Mouse (Mus musculus) embryo, embryonic 11.5 days (tissue): ENCODE measurements around the gene Tsku.

Experiments
- DNase-seq: peaks from one replicate; pipeline ENCODE4 v3.0.0-alpha.2; 2012; ENCODE audit warnings: low read depth, low spot score

Gene Tsku

GRCm38 (mm10) chr7:98359951-98360620, 1.0 kb downstream of the Tsku start:
- DNase-seq, result peak; percentile 55

GRCm38 (mm10) chr7:98358016-98358415, 3.1 kb downstream of the Tsku start:
- DNase-seq, result no peak

GRCm38 (mm10) chr7:98357324-98357723, 3.8 kb downstream of the Tsku start:
- DNase-seq, result no peak

GRCm38 (mm10) chr7:98354921-98355310, 6.2 kb downstream of the Tsku start:
- DNase-seq, result no peak

- DNase-seq, result no peak
Measured at GRCm38 (mm10) chr7:98354160-98354920, 6.8 kb downstream of the Tsku start.

- no peak for DNase-seq
Measured at GRCm38 (mm10) chr7:98353616-98354015, 7.5 kb downstream of the Tsku start.

GRCm38 (mm10) chr7:98351523-98351922, 9.6 kb downstream of the Tsku start:
- DNase-seq, result no peak

GRCm38 (mm10) chr7:98349821-98350220, 11.3 kb downstream of the Tsku start:
- no peak for DNase-seq

GRCm38 (mm10) chr7:98349096-98349495, 12.0 kb downstream of the Tsku start:
- DNase-seq, result peak; percentile 64

- no peak for DNase-seq
Measured at GRCm38 (mm10) chr7:98348043-98348442, 13.1 kb downstream of the Tsku start.

- DNase-seq, result no peak
Measured at GRCm38 (mm10) chr7:98347471-98347870, 13.7 kb downstream of the Tsku start.

- no peak for DNase-seq
Measured at GRCm38 (mm10) chr7:98345036-98345435, 16.1 kb downstream of the Tsku start.

GRCm38 (mm10) chr7:98344361-98344760, 16.8 kb downstream of the Tsku start:
- no peak for DNase-seq

- no peak for DNase-seq
Measured at GRCm38 (mm10) chr7:98342249-98342648, 18.9 kb downstream of the Tsku start.

- DNase-seq, result peak; percentile 75
Measured at GRCm38 (mm10) chr7:98341475-98341874, 19.7 kb downstream of the Tsku start.

GRCm38 (mm10) chr7:98340343-98340742, 20.8 kb downstream of the Tsku start:
- no peak for DNase-seq

- DNase-seq, result no peak
Measured at GRCm38 (mm10) chr7:98333987-98334386, 27.1 kb downstream of the Tsku start.

- DNase-seq, result no peak
Measured at GRCm38 (mm10) chr7:98333507-98333906, 27.6 kb downstream of the Tsku start.

GRCm38 (mm10) chr7:98332678-98333397, 28.3 kb downstream of the Tsku start:
- DNase-seq, result no peak

GRCm38 (mm10) chr7:98331932-98332331, 29.2 kb downstream of the Tsku start:
- DNase-seq, result no peak

GRCm38 (mm10) chr7:98330375-98331002, 30.6 kb downstream of the Tsku start:
- no peak for DNase-seq
